ENCODE assay signal across 8 mouse cellular contexts in the genomic region with DNA sequence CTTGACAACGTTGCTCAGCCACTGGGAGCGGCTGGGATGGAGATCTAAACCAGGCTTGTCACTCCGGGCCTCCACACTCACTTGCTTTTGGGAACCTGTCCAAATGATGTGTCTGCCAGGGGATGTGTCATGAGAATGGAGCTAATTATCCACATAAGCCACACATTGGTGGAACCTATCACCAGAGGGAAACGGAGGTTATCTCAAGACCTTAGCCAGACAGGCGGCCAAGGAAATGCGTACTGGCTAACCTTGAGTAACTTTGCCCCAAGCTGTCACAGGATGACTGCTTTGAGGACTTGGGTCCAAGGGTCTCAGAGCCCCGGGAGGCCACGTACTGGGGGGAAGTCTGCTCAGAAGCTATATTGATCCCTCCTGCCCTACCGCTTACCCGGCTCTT. TPM values are rescaled to one million over a fixed set of nuclear protein-coding genes. Genes with fewer than 3 reads are reported as not detected.
A peak's percentile ranks its signal among the peaks of the same experiment; 100 is the strongest.
DNase-seq lines count a peak whose midpoint lies in the region; ATAC-seq and TF ChIP-seq lines count a peak whose summit lies in the region.

No protein-coding gene starts in this region.

- ATAC-seq in embryonic facial prominence, embryonic 14.5 days (ENCODE audit: low read depth): no peak
- ATAC-seq in heart, embryonic 15.5 days (replicated peaks; ENCODE audit: insufficient number of reproducible peaks, insufficient read depth, low FRiP score, low read depth): peak; percentile 5; the same call in 1 of the 2 replicates
- no peak for ATAC-seq in lung, postnatal 0 days

- TF ChIP-seq CTCF in lung, postnatal 0 days (IDR thresholded peaks at IDR 0.05): no peak

- H3K4me2 ChIP-seq in embryonic facial prominence, embryonic 14.5 days (ENCODE audit: low read depth, low read length): peak overlapping the region; percentile 87
- peak overlapping the region; percentile 92 for H3K4me2 ChIP-seq in heart, embryonic 15.5 days
- H3K4me2 ChIP-seq in lung, postnatal 0 days (replicated peaks; ENCODE audit: low read depth, low read length): peak overlapping the region; percentile 85

- H3K27ac ChIP-seq in embryonic facial prominence, embryonic 14.5 days (replicated peaks; ENCODE audit: low read depth, low read length): no peak overlapping the region
- peak overlapping the region; percentile 88 for H3K27ac ChIP-seq in heart, embryonic 15.5 days
- peak overlapping the region; percentile 88; the same call in 1 of the 2 replicates for H3K27ac ChIP-seq in lung, postnatal 0 days (ENCODE audit: low read length)

- peak; percentile 72 to 77 for DNase-seq in cerebellum, postnatal 10 days
- DNase-seq in cerebellum, adult 11 months: no peak
- peak; percentile 55 for DNase-seq in embryonic facial prominence, embryonic 14.5 days (ENCODE audit: low spot score)
- peak; percentile 56 for DNase-seq in kidney, postnatal 10 days
- peak; percentile 49 for DNase-seq in lung, postnatal 0 days (ENCODE audit: low spot score)
- peak; percentile 78 for DNase-seq in yolk sac, embryonic 10.5 days (ENCODE audit: low spot score)
- no peak for DNase-seq in left cerebral cortex, postnatal 36 days (ENCODE audit: low spot score in 2 of 2)

- H3K4me3 ChIP-seq in embryonic facial prominence, embryonic 14.5 days (ENCODE audit: low read depth, low read length): peak overlapping the region; percentile 68
- peak overlapping the region; percentile 67 for H3K4me3 ChIP-seq in heart, embryonic 15.5 days
- peak overlapping the region; percentile 71 for H3K4me3 ChIP-seq in lung, postnatal 0 days (ENCODE audit: low read depth, low read length)

- no peak for TF ChIP-seq EP300 in lung, postnatal 0 days (IDR thresholded peaks at IDR 0.05)

- no peaks in the 10 kb centered on the region for H3K9me3 ChIP-seq in embryonic facial prominence, embryonic 14.5 days (ENCODE audit: control insufficient read depth, low read length)
- no peaks in the 10 kb centered on the region for H3K9me3 ChIP-seq in heart, embryonic 15.5 days (replicated peaks)
- no peaks in the 10 kb centered on the region for H3K9me3 ChIP-seq in lung, postnatal 0 days (ENCODE audit: low read length)

- peak overlapping the region; percentile 80 for H3K9ac ChIP-seq in embryonic facial prominence, embryonic 14.5 days (ENCODE audit: low read depth, low read length)
- peak overlapping the region; percentile 74 for H3K9ac ChIP-seq in heart, embryonic 15.5 days
- peak overlapping the region; percentile 74 for H3K9ac ChIP-seq in lung, postnatal 0 days (replicated peaks; ENCODE audit: low read depth)

- peaks cover 3% of the 10 kb centered on the region; the same call in 1 of the 2 replicates for H3K27me3 ChIP-seq in embryonic facial prominence, embryonic 14.5 days (replicated peaks; ENCODE audit: control insufficient read depth, insufficient read depth, low read length)
- peaks cover 6% of the 10 kb centered on the region; the same call in 1 of the 2 replicates for H3K27me3 ChIP-seq in heart, embryonic 15.5 days
- H3K27me3 ChIP-seq in lung, postnatal 0 days (replicated peaks; ENCODE audit: insufficient read depth, low read length): peaks cover 4% of the 10 kb centered on the region; the same call in 1 of the 2 replicates

- 25% methylated on average over 9 of the region's 10 CpGs for WGBS in embryonic facial prominence, embryonic 14.5 days
- 14% methylated on average over 10 of the region's 10 CpGs for WGBS in heart, embryonic 15.5 days
- WGBS in lung, postnatal 0 days: 36% methylated on average over 10 of the region's 10 CpGs

- no peaks in the 10 kb centered on the region for H3K36me3 ChIP-seq in embryonic facial prominence, embryonic 14.5 days (ENCODE audit: control insufficient read depth, insufficient read depth, low read length)
- H3K36me3 ChIP-seq in heart, embryonic 15.5 days: no peaks in the 10 kb centered on the region
- H3K36me3 ChIP-seq in lung, postnatal 0 days (ENCODE audit: insufficient read depth, low read length): no peaks in the 10 kb centered on the region

- H3K4me1 ChIP-seq in embryonic facial prominence, embryonic 14.5 days (ENCODE audit: control insufficient read depth, insufficient read depth, low read length): peaks cover 24% of the 10 kb centered on the region
- peaks cover 61% of the 10 kb centered on the region for H3K4me1 ChIP-seq in heart, embryonic 15.5 days (replicated peaks)
- peaks cover 7% of the 10 kb centered on the region; the same call in 1 of the 2 replicates for H3K4me1 ChIP-seq in lung, postnatal 0 days (ENCODE audit: insufficient read depth, low read depth, low read length)

- intact Hi-C loops in left cerebral cortex, postnatal 36 days (cut with DNase I): loop anchor here (5.0 kb wide), 1 partner anchor 61 kb away; no protein-coding TSS in a partner anchor

RNA-seq across cellular contexts. Expression of a gene that starts 2.3 kb away (rescaled TPM):
- 31.0 and 33.5 TPM in 2 replicates for polyA plus RNA-seq in embryonic facial prominence, embryonic 14.5 days (2014; fragmentation: Nextera tagmentation; extraction: Ambion mirVana)
- polyA plus RNA-seq in heart, embryonic 15.5 days (2015; fragmentation: Nextera tagmentation; extraction: Ambion mirVana): 19.1 and 19.9 TPM in 2 replicates
- 30.7 and 44.3 TPM in 2 replicates for polyA plus RNA-seq in lung, postnatal 0 days (2015; fragmentation: Nextera tagmentation; extraction: Ambion mirVana)
- total RNA-seq in left cerebral cortex, postnatal 36 days (2021): 1 to 10 TPM; 3.5 to 7.7 TPM

Comparison
In these comparisons a context has a peak if more than half of its experiments do, and no peak if none do; other contexts are left out.
1. DNase-seq: peak in cerebellum, postnatal 10 days (2 of 2), embryonic facial prominence, embryonic 14.5 days (single experiment), kidney, postnatal 10 days (single experiment), lung, postnatal 0 days (single experiment) and yolk sac, embryonic 10.5 days (single experiment); none in cerebellum, adult 11 months (single experiment) and left cerebral cortex, postnatal 36 days (0 of 2).
2. Peak in every context shown above with its lines, with median percentiles within 50 percentile points of each other: H3K4me2 ChIP-seq, H3K4me3 ChIP-seq and H3K9ac ChIP-seq.